Mouse (Mus musculus) c-Kit-positive CD71-positive TER-119-negative erythroid progenitor cells, embryonic 14.5 days (primary cell): ENCODE measurements around the gene Aff3.
A peak's percentile ranks its signal among the peaks of the same experiment; 100 is the strongest.

Source experiments
- DNase-seq: peaks from one replicate; pipeline ENCODE4 v3.0.0-alpha.2; 2013; ENCODE audit warnings: low read depth

Aff3 gene

DNA sequence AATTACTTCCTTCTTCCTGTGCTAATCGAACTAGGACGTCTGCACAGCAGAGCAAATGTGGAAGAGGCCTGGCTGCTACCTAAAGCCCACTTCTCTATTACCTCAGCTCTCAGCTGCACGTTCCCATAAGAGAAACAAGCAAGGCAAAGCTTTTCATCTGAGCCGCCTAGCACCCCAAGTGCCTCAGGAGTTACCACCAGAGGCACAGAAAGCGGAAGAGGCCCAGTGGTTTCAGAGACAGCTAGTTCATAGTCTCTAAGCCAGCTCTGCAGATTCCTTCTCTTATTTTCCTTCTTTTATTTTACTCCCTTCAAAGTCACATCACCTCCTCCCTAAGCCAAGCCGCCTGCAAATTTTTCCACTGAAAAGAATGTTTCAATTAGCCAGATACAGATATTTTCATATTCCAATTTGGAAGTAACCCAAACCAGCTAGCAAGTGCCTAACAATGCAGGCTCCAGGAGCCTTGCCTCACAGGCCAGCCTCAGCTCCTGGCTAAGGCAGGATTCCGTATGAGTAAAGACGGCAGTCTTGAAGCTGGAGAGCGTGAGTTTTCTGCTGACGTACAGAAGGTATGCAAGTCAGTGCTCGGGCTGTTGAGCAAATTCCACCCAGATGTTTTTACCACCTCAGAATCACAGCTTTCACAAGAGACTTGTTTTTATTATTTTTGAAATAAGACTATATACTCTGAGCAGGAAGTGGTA lies 62.8 kb downstream of the Aff3 start:
- DNase-seq: no peak

- DNase-seq: no peak
Measured at GRCm38 (mm10) chr1:38595311-38595710, 69.4 kb downstream of the Aff3 start.

DNA sequence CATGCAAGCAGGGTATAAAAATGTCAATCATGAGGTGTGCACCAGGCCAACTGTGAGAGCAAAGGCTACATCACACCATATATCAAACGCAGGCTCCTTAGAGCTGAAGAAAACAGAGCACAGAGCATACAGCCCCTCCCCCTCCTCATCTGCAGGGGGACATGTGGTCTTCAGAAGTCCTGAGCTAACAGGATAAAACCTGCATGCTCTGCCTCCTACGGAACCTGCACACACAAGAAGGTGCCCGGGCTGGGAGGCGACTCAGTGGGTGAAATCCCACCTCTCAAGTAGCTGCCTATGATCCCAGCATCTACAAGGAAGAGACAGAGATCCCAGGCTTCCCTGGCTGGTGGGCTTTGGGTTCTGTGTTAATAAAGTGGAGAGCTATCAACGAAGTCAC lies 70.0 kb downstream of the Aff3 start:
- no peak for DNase-seq

GRCm38 (mm10) chr1:38591194-38591593 lies 73.6 kb downstream of the Aff3 start:
- no peak for DNase-seq

GRCm38 (mm10) chr1:38588741-38589140 lies 76.0 kb downstream of the Aff3 start:
- DNase-seq: no peak

DNA sequence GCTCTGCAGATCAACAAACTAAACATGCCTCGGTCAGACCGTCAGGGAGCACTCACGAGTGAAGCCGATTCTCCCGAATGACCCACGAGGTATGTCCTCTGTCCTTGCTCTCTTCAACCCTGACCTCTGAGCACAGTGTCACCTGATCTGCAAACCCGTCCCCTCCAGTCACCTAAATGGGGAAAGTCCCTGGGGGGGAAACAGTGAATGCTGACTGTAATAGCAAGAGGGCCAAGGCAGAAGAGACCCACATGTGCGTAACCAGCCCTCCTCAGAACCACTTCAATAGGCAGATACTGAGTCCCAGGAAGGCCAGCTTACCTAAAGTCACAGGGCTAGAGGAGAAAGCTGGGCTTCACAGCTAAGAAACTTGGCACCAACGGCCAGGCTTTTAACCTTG lies 82.4 kb downstream of the Aff3 start:
- no peak for DNase-seq

GRCm38 (mm10) chr1:38580572-38580971 lies 84.2 kb downstream of the Aff3 start:
- no peak for DNase-seq

DNA sequence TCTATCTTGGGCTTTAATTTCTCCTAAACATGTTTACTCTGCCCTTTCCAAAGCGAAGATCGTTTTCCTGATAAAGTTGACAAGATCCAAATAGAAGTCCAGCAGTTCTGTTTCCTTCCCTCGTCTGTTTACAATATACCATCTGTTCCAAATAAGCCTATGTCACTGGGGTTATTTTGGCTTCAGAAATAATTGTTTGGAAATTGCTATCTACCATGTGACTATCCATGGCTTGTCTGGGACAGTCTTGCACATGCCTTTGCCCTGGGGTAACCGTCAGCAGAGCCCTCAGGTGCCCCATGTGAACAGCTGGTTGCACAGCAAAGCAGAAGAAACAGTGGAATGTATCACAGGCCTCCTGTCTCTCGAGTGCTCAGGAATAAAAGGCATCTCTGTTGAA lies 86.4 kb downstream of the Aff3 start:
- no peak for DNase-seq

- no peak for DNase-seq
Measured at GRCm38 (mm10) chr1:38567791-38568190, 97.0 kb downstream of the Aff3 start.

GRCm38 (mm10) chr1:38566101-38566678 lies 98.6 kb downstream of the Aff3 start:
- DNase-seq: no peak

DNA sequence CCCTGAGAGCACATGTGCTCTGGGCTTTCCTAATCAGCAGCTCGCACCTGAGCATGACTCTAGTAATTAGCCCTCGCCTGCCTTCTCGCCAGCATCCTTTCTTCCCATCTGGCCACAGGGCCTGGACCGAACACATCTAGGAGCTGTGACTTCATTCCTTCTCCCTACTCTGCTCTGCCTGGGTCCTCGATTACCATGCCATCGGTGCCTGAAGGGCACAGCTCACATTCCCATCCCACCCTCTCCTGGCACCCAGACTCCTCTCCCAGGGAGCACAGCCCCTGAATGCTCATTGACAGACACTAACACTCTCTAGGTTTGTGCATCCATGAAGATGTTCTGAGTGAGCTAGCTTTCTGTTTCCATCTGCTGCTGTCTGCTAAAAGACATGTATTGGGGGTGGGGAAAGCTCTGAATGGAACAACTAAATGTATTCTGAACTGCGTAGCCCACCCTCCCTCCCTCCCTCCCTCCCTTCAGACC lies 99.4 kb downstream of the Aff3 start:
- no peak for DNase-seq

GRCm38 (mm10) chr1:38562397-38563199 lies 102.2 kb downstream of the Aff3 start:
- peak; percentile 1 for DNase-seq

DNA sequence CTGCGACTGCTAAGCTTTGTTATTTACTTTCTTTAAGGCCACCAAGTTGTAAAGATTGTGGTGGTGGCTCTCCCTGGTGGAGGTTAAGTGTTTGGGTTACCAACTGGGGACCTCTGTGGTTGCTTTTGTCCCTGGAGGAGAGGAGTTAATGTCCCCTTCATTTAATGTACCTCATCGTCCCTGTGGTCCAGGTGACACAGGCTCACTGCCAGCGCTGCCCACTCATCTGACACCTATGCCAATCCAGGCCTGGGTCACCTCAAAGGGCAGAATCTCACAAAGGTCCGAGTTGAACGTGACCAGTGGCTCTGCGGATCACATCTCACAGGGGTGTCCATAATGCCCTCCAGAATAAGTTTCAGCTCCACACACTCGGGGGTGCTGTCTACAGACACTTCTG lies 103.4 kb downstream of the Aff3 start:
- DNase-seq: no peak

DNA sequence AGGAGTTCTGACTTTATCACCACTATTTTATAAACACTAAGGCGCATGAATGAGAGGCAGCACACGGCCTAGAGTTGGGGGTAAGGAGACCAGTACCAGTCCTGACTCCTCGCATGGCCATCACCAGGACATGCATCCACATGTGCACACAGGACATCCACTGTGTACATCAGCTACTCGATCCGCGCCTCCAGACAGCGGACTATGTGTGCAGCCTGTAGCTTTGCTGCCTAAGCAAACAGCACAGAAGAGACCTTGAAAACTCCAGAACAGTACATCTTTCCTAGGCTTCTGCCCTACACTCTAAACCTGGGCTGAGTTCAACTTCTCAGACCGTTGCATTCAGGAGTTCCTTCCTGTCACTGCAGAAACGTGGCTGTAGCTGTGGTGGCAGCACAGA lies 104.1 kb downstream of the Aff3 start:
- DNase-seq: no peak

- DNase-seq: no peak
Measured at GRCm38 (mm10) chr1:38557615-38558014, 107.1 kb downstream of the Aff3 start.

DNA sequence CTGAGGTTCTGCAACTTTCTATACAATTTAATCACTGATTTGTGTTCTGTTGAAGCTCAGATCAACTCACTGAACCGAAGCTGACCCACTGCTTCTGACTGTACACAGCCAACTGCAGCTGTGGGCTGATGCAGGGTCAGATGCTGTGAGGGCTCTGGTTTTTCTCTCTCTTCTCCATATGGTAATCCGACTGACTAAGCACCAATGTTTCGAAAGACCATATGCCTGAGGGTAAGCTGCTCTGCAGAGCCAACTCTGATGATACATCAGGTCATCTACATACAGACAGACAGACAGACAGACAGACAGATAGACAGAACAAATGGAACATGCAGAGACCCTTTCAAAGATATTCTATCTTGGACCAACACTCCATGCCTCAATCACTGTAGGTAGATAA lies 110.2 kb downstream of the Aff3 start:
- no peak for DNase-seq

DNA sequence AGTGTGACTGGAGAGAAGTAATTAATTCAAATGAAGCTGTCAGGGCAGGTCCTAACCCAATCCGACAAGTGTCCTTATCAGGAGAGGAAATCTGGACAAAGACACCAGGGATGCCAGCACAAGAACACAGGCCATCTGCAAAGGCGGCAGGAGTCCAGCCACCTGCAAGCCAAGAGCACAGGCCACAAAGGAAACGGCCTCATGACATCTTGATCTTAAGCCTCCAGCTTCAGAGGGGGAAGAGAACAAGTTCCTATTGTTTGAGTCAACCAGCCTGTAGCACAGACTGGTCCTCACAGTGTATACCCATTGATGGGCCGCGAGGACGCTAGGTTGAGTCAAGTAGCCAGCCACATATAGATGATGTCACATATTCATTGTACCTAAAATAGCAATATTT lies 111.7 kb downstream of the Aff3 start:
- no peak for DNase-seq

DNA sequence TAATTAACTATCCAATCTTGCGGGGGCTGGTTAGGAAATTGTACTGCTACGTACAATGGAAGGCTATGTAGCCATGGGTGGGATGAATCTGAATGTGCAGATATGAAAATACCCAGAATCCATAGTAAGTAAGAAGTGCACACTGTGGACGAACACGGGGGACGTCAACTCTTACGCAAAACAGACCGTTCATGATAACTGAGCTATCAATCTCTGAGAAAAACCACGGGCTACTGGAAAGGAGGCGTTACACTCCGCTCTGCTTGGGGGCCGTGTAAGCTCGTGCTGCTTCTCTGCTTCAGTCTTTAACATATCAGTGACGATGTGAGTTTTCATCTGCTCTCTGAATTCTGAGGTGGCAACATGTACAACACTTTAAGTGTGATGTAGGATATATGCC lies 114.2 kb downstream of the Aff3 start:
- no peak for DNase-seq

- no peak for DNase-seq
Measured at GRCm38 (mm10) chr1:38548671-38549661, 115.8 kb downstream of the Aff3 start.

- no peak for DNase-seq
Measured at GRCm38 (mm10) chr1:38547685-38548084, 117.1 kb downstream of the Aff3 start.

GRCm38 (mm10) chr1:38546696-38547095 lies 118.1 kb downstream of the Aff3 start:
- DNase-seq: no peak
